21 mouse cellular contexts compared by ENCODE assay signal in the genomic region with DNA sequence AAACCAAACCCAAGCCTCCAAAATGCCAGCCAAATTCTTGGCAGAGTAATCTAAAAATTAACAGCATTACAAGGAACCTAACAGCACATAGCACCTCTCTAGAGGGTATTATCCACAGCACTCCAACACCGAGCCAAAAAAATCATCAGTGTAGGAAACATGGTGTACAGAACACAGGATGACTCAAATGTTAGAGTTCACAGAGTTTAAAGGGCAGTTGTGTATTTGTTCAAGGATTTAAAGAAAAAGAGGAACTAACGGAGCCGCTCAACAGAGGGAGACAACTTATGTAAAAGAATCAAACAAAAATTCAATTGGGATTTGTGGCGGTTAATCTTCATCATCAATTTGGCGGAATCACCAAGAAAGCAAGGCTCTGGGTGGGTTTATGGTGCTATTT. TPM values are rescaled to one million over a fixed set of nuclear protein-coding genes. Genes with fewer than 3 reads are reported as not detected.
"Had no signal": no experiment of that assay in that cellular context is flagged by ENCODE, and none has a peak within 500 bp of the region (broad histone marks: within the 10 kb centered on the region; RNA-seq: fewer than 3 reads in every experiment).

No protein-coding gene starts in this region.

- ATAC-seq: midbrain, embryonic 16.5 days had no signal

- H3K36me3 ChIP-seq: midbrain, embryonic 12.5 days; neural tube, embryonic 12.5 days; stomach, embryonic 15.5 days had no signal

- H3K27me3 ChIP-seq: megakaryocyte, embryonic 14.5 days; midbrain, embryonic 12.5 days; neural tube, embryonic 12.5 days; stomach, embryonic 15.5 days had no signal

- H3K4me1 ChIP-seq: megakaryocyte, embryonic 14.5 days; midbrain, embryonic 12.5 days; neural tube, embryonic 12.5 days; stomach, embryonic 15.5 days had no signal

- H3K9ac ChIP-seq: liver, embryonic 14.5 days; lung, embryonic 14.5 days; midbrain, embryonic 12.5 days; neural tube, embryonic 12.5 days; stomach, embryonic 15.5 days had no signal

- H3K9me3 ChIP-seq: megakaryocyte, embryonic 14.5 days; midbrain, embryonic 12.5 days; neural tube, embryonic 12.5 days; stomach, embryonic 15.5 days had no signal

- H3K27ac ChIP-seq: liver, embryonic 14.5 days; macrophage; midbrain, embryonic 12.5 days; neural tube, embryonic 12.5 days; stomach, embryonic 15.5 days; stomach, postnatal 0 days had no signal

- H3K4me2 ChIP-seq: lung, embryonic 14.5 days; midbrain, embryonic 12.5 days; neural tube, embryonic 12.5 days; stomach, embryonic 15.5 days had no signal

- H3K4me3 ChIP-seq: megakaryocyte, embryonic 14.5 days; midbrain, embryonic 12.5 days; neural tube, embryonic 12.5 days; stomach, embryonic 15.5 days had no signal

- DNase-seq: lung, adult 18-20 months; lung, embryonic 14.5 days; lung, postnatal 14 days; lung, postnatal 36 days; midbrain, embryonic 14.5 days; right cerebral cortex, postnatal 14 days; thymus, adult 2 months; thymus, postnatal 25 days; thymus, postnatal 4 days had no signal

RNA-seq across cellular contexts. Expression of a gene that starts 7.1 kb away (rescaled TPM):
- total RNA-seq: megakaryocyte progenitor cell, adult 5-6 weeks; monocyte, adult 5-6 weeks had no signal
- polyA plus RNA-seq: lung, embryonic 14.5 days; lung, embryonic 16.5 days; macrophage; midbrain, embryonic 12.5 days; midbrain, embryonic 16.5 days; neural tube, embryonic 12.5 days; urinary bladder, adult 2 months had no signal

RNA-seq across cellular contexts. Expression of a gene that starts 47.9 kb away (rescaled TPM):
- total RNA-seq: megakaryocyte progenitor cell, adult 5-6 weeks had no signal
- polyA plus RNA-seq: midbrain, embryonic 12.5 days; neural tube, embryonic 12.5 days; stomach, postnatal 0 days; thymus, adult 2 months had no signal
